Mouse (Mus musculus) adipose tissue, adult 10 weeks (tissue): ENCODE data around the gene Taldo1. TPM values are rescaled to one million over a fixed set of nuclear protein-coding genes. Genes with fewer than 3 reads are reported as not detected.

ENCODE experiments used
- polyA plus RNA-seq: library from polyadenylated mRNA; stranded (reverse); fragments of 350-450 nt; fragmentation: Illumina TruSeq; extraction: RNeasy Lipid Tissue Mini Kit (QIAGEN cat#74804); gene quantifications from one replicate; pipeline ENCODE4 v1.2.3, GENCODE M21; 2014; ENCODE audit warnings: low read depth, low replicate concordance

The Taldo1 gene
- polyA plus RNA-seq = 268 TPM

DNA sequence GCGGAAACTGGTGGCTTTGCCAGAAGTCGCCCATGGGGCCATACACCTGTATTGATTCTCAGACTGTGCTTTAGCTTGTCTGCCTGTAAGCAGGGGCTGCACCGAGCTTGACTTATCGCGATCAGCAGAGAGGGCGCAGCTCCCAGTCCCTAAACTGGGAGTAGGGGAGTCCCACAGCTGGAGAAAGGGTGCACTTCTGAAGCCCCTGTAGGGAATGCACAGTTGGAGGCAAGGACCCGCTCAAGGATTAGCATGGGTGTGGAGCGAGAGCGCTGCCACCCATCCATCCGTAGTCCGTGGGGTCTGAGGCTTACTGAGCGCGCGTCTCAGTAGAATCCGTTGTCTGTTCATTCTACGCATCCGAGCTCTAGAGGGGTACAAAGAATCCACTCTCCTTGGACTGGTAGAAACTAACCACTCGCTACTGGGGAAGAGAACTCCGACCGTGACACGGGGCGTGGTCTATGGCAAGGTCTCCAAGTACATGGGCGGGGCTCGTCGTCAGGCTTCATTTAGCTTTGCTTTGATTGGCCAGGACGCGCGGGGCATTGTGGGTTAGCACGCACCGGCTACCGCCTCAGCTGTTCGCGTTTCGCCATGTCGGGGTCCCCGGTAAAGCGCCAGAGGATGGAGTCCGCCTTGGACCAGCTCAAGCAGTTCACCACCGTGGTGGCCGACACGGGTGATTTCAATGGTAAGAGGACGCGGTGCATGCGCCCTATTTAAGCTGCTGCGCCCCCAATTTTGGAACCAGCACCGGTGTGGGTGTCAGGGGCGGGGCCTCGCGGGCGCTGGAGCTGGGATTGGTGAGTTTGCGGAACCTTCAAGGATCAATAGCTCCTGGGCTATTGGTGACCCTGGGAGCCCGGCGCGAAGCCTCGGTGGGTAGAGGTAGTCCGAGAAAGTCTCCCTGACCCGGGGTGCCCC is at the start of gene Taldo1:
Gene Taldo1 (plus strand): TSS at position 575 of the 927 bp plus-strand sequence.

GRCm38 (mm10) chr7:141413809-141414584 is 22.0 kb downstream of the Taldo1 start, which contains the start of gene Gatd1:
Gene Gatd1, minus strand, starts transcription at chr7:141414136.

DNA sequence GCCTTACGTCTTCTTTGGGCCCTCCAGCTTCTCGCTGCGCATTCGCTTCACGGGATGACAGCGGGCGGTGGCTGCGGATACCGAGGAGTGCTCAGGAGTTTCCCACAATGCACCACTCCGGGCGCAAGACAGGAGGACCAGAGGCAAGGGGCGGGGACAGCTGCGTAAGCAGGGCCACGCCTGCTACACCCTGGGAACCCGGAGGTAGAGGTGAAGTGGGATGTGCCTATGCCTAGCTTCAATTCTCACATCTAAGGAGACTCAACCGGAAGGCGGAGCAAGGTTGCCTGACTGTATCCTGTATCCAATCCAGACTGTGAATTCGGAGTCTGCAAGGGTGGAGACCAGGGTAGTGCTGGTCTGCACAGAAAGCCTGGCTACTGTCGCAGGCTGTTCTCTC is 37.3 kb downstream of the Taldo1 start, which contains the start of gene Cend1:
Gene Cend1 (minus strand): TSS at position 182 of the 400 bp plus-strand sequence.

DNA sequence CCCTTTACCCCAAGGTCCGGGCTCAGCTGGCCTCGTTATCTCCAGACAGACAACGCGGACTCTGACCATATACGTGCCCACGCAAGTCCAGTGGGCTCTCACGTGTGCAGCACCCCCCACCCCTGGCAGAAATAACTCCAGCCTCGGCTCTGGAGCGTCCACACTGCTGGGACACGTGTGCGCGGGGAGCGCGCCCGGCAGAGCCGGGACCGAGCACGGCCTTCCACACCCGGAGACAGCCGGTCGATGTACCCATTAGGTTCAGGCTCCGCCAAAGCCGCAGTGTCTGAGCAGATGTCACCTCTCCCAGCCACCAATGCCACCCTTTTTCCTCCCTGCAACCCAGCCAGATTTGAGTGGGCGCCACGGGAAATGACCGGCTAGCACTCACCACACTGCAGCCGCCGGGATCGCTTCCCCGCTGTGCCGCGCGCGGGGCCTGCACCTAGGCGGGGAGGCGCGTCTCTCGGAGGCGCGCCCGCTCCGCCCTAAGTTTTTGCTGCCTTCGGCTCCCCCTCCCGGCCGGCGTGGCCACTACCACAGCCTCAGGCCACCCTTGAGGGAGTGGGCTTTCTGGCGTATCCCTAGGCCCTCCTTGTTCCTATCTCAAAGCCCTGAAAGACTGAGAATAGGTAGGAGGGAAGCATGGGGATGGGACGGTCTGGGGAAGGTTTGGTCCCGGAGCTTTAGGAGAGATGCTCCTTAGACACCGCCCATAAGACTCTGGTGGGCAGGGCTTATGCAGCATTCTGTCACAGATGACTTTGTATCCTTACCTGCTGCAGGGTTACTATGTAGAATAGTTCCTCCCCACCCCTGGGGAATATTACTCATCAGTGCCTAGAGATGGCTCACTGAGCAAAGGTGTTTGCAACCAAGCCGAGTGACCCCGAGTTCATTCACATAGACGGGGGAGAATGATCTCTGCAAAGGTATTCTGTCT is 45.5 kb downstream of the Taldo1 start, which contains the start of gene Slc25a22:
Gene Slc25a22 (minus strand): TSS at position 715 of the 943 bp plus-strand sequence.

GRCm38 (mm10) chr7:141443828-141444237 is 51.8 kb downstream of the Taldo1 start, which contains the start of gene Pidd1:
Gene Pidd1, minus strand, starts transcription at chr7:141444025.

GRCm38 (mm10) chr7:141447110-141447991 is 55.4 kb downstream of the Taldo1 start, which contains the start of gene Rplp2:
Gene Rplp2, plus strand, starts transcription at chr7:141447370.

Other genes starting within 250 kb of the Taldo1 start
- gene Rnh1, start 219.3 kb upstream of the Taldo1 start, polyA plus RNA-seq = 180 TPM
- 49.0 TPM for gene Hras, start 198.2 kb upstream of the Taldo1 start, polyA plus RNA-seq
- 12.2 TPM for gene Lrrc56, start 198.0 kb upstream of the Taldo1 start, polyA plus RNA-seq
- gene Lmntd2, start 178.1 kb upstream of the Taldo1 start, polyA plus RNA-seq = 11.3 TPM
- 40.8 TPM for gene Rassf7, start 176.3 kb upstream of the Taldo1 start, polyA plus RNA-seq
- gene Phrf1, start 163.4 kb upstream of the Taldo1 start, polyA plus RNA-seq = 67.3 TPM
- 29.8 TPM for gene Irf7, start 125.7 kb upstream of the Taldo1 start, polyA plus RNA-seq
- 18.4 TPM for gene Cdhr5, start 115.4 kb upstream of the Taldo1 start, polyA plus RNA-seq
- gene Sct, start 113.1 kb upstream of the Taldo1 start, polyA plus RNA-seq = 3.7 TPM
- gene Drd4, start 100.2 kb upstream of the Taldo1 start, polyA plus RNA-seq = 1.7 TPM
- 27.2 TPM for gene Deaf1, start 64.5 kb upstream of the Taldo1 start, polyA plus RNA-seq
- gene Tmem80, start 64.5 kb upstream of the Taldo1 start, polyA plus RNA-seq = 48.5 TPM
- gene Eps8l2, start 53.3 kb upstream of the Taldo1 start, polyA plus RNA-seq = 16.2 TPM
- gene Gatd1, start 21.9 kb downstream of the Taldo1 start, polyA plus RNA-seq = 49.8 TPM
- gene Cend1, start 37.3 kb downstream of the Taldo1 start, polyA plus RNA-seq = 0.17 TPM
- 75.9 TPM for gene Slc25a22, start 45.7 kb downstream of the Taldo1 start, polyA plus RNA-seq
- gene Pidd1, start 51.8 kb downstream of the Taldo1 start, polyA plus RNA-seq = 4.1 TPM
- 1,068 TPM for gene Rplp2, start 55.2 kb downstream of the Taldo1 start, polyA plus RNA-seq
- 949 TPM for gene Pnpla2, start 63.0 kb downstream of the Taldo1 start, polyA plus RNA-seq
- gene Cracr2b, start 68.9 kb downstream of the Taldo1 start, polyA plus RNA-seq = 58.5 TPM
- gene Cd151, start 75.2 kb downstream of the Taldo1 start, polyA plus RNA-seq = 308 TPM
- 42.2 TPM for gene Polr2l, start 82.9 kb downstream of the Taldo1 start, polyA plus RNA-seq
- 49.5 TPM for gene Tspan4, start 83.0 kb downstream of the Taldo1 start, polyA plus RNA-seq
- gene Chid1, start 147.7 kb downstream of the Taldo1 start, polyA plus RNA-seq = 90.3 TPM
- gene Ap2a2, start 170.0 kb downstream of the Taldo1 start, polyA plus RNA-seq = 55.6 TPM